Comparison of ENCODE assay signal across 10 mouse cellular contexts in the genomic region with DNA sequence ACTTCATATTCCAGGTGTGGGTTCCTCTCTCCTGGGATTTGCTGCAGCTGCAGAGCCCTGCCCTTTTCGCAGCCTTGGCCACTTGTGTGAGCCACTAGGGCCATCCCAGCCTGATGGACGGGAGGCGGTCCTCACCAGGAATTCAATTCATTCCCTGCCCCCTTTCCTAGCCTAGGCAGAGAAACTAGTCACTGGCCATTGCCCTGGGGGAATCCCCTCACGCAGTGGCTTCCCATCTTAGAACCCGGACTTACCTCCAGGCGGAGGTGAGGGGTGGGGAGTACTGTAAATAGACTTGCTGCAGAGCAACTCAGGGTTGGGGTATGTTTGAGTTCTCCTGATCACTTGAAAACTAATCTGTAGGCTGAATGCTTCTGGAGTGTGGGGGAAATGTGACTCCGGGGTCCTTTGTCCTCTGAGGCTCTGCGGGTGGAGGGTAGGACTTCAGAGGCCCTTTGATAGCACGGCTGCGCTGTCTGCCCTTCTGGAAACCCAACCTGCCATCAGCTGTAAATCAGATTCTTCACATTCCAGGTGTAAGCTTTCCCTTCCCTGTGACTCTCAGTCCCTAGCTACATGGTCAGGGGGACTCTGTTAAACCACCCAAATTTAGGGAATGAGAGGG. TPM values are rescaled to one million over a fixed set of nuclear protein-coding genes. Genes with fewer than 3 reads are reported as not detected.
DNase-seq lines count a peak whose midpoint lies in the region; ATAC-seq and TF ChIP-seq lines count a peak whose summit lies in the region.
"Had no signal": no experiment of that assay in that cellular context is flagged by ENCODE, and none has a peak within 500 bp of the region (broad histone marks: within the 10 kb centered on the region; RNA-seq: fewer than 3 reads in every experiment).

No protein-coding gene starts in this region.

- H3K4me3 ChIP-seq in intestine, embryonic 14.5 days (ENCODE audit: low read depth, low read length): no peak overlapping the region
- H3K4me3 ChIP-seq in intestine, postnatal 0 days (ENCODE audit: low read depth, low read length): no peak overlapping the region
- no peak overlapping the region for H3K4me3 ChIP-seq in hindbrain, embryonic 13.5 days
- no peak overlapping the region for H3K4me3 ChIP-seq in midbrain, embryonic 14.5 days (replicated peaks; ENCODE audit: low read depth, low read length)

- WGBS in intestine, embryonic 14.5 days: 16% methylated on average over 10 of the region's 10 CpGs
- WGBS in intestine, postnatal 0 days: 34% methylated on average over 10 of the region's 10 CpGs
- WGBS in hindbrain, embryonic 13.5 days: 11% methylated on average over 10 of the region's 10 CpGs
- 9% methylated on average over 10 of the region's 10 CpGs for WGBS in midbrain, embryonic 14.5 days

- ATAC-seq in intestine, embryonic 14.5 days (replicated peaks; ENCODE audit: low FRiP score, low TSS enrichment, low read depth): no peak
- no peak for ATAC-seq in intestine, postnatal 0 days
- no peak for ATAC-seq in hindbrain, embryonic 13.5 days (ENCODE audit: low FRiP score)
- ATAC-seq in midbrain, embryonic 14.5 days (ENCODE audit: low FRiP score, low TSS enrichment): no peak
- ATAC-seq: Patski had no signal

- no peaks in the 10 kb centered on the region for H3K9me3 ChIP-seq in intestine, embryonic 14.5 days (ENCODE audit: control insufficient read depth, low read length)
- no peaks in the 10 kb centered on the region for H3K9me3 ChIP-seq in intestine, postnatal 0 days (ENCODE audit: control insufficient read depth)
- no peaks in the 10 kb centered on the region for H3K9me3 ChIP-seq in hindbrain, embryonic 13.5 days
- no peaks in the 10 kb centered on the region for H3K9me3 ChIP-seq in midbrain, embryonic 14.5 days (ENCODE audit: control insufficient read depth, low read length)

- H3K27me3 ChIP-seq in intestine, embryonic 14.5 days (replicated peaks; ENCODE audit: control insufficient read depth, insufficient read depth, low read length): no peaks in the 10 kb centered on the region
- no peaks in the 10 kb centered on the region for H3K27me3 ChIP-seq in intestine, postnatal 0 days (replicated peaks; ENCODE audit: control insufficient read depth, insufficient read depth, low read length)
- no peaks in the 10 kb centered on the region for H3K27me3 ChIP-seq in hindbrain, embryonic 13.5 days
- H3K27me3 ChIP-seq in midbrain, embryonic 14.5 days (ENCODE audit: control insufficient read depth, insufficient read depth, low read length): no peaks in the 10 kb centered on the region
- H3K27me3 ChIP-seq: Patski had no signal

- H3K36me3 ChIP-seq in intestine, embryonic 14.5 days (ENCODE audit: control insufficient read depth, insufficient read depth, low read length): peaks cover 52% of the 10 kb centered on the region
- peaks cover 46% of the 10 kb centered on the region for H3K36me3 ChIP-seq in intestine, postnatal 0 days (ENCODE audit: control insufficient read depth, insufficient read depth)
- peaks cover 50% of the 10 kb centered on the region for H3K36me3 ChIP-seq in hindbrain, embryonic 13.5 days
- H3K36me3 ChIP-seq in midbrain, embryonic 14.5 days (ENCODE audit: control insufficient read depth, insufficient read depth, low read length): peaks cover 40% of the 10 kb centered on the region

- TF ChIP-seq CTCF in intestine, postnatal 0 days (IDR thresholded peaks at IDR 0.05; ENCODE audit: low read depth): no peak

- DNase-seq in intestine, embryonic 14.5 days (ENCODE audit: low spot score): no peak
- peak; percentile 89 for DNase-seq in embryo, embryonic 10 days (ENCODE audit: low spot score)
- DNase-seq in midbrain, embryonic 14.5 days: no peak
- DNase-seq in layer of hippocampus, postnatal 14 days (ENCODE audit: low spot score in 2 of 2): no peak
- no peak for DNase-seq in natural killer cell, adult 2 months (ENCODE audit: low spot score in 2 of 2)
- DNase-seq: kidney, adult 9 months; lung, postnatal 36 days had no signal

- peak overlapping the region; percentile 69; the same call in 1 of the 2 replicates for H3K27ac ChIP-seq in intestine, embryonic 14.5 days (ENCODE audit: low read depth)
- no peak overlapping the region for H3K27ac ChIP-seq in intestine, postnatal 0 days (ENCODE audit: low read depth, low read length)
- H3K27ac ChIP-seq in hindbrain, embryonic 13.5 days: no peak overlapping the region; the same call in 1 of the 2 replicates
- 0 out of 2 replicates have a peak overlapping the region, but pooled peaks have one; percentile 20 for H3K27ac ChIP-seq in midbrain, embryonic 14.5 days (replicated peaks; ENCODE audit: low read depth, low read length)

- H3K4me2 ChIP-seq in intestine, embryonic 14.5 days (ENCODE audit: low read length): no peak overlapping the region
- H3K4me2 ChIP-seq in intestine, postnatal 0 days (replicated peaks; ENCODE audit: low read depth): no peak overlapping the region
- no peak overlapping the region for H3K4me2 ChIP-seq in hindbrain, embryonic 13.5 days
- no peak overlapping the region for H3K4me2 ChIP-seq in midbrain, embryonic 14.5 days (ENCODE audit: low read length)

- H3K4me1 ChIP-seq in intestine, embryonic 14.5 days (replicated peaks; ENCODE audit: control insufficient read depth, insufficient read depth, low read length): peaks cover 16% of the 10 kb centered on the region
- H3K4me1 ChIP-seq in intestine, postnatal 0 days (replicated peaks; ENCODE audit: control insufficient read depth, insufficient read depth, low read length): peaks cover 4% of the 10 kb centered on the region; the same call in 1 of the 2 replicates
- peaks cover 6% of the 10 kb centered on the region for H3K4me1 ChIP-seq in hindbrain, embryonic 13.5 days (replicated peaks)
- peaks cover 6% of the 10 kb centered on the region; the same call in 1 of the 2 replicates for H3K4me1 ChIP-seq in midbrain, embryonic 14.5 days (ENCODE audit: control insufficient read depth, insufficient read depth, low read length)

- no peak overlapping the region for H3K9ac ChIP-seq in intestine, embryonic 14.5 days (ENCODE audit: low read length)
- H3K9ac ChIP-seq in intestine, postnatal 0 days (ENCODE audit: low read depth, low read length): no peak overlapping the region
- H3K9ac ChIP-seq in hindbrain, embryonic 13.5 days: 0 out of 2 replicates have a peak overlapping the region, but pooled peaks have one; percentile 14
- no peak overlapping the region for H3K9ac ChIP-seq in midbrain, embryonic 14.5 days (replicated peaks; ENCODE audit: low read length)

RNA-seq across cellular contexts. Expression of a gene that starts 4.9 kb away (rescaled TPM):
- polyA plus RNA-seq in intestine, embryonic 14.5 days (2014; fragmentation: Nextera tagmentation; extraction: Ambion mirVana): 32.5 and 32.9 TPM in 2 replicates
- 4.0 and 4.5 TPM in 2 replicates for polyA plus RNA-seq in intestine, postnatal 0 days (2015; fragmentation: Nextera tagmentation; extraction: Ambion mirVana)
- polyA plus RNA-seq in hindbrain, embryonic 13.5 days (2015; fragmentation: Nextera tagmentation; extraction: Ambion mirVana): 5.9 and 6.0 TPM in 2 replicates
- polyA plus RNA-seq in midbrain, embryonic 14.5 days (2014; fragmentation: Nextera tagmentation; extraction: Ambion mirVana): 2.5 and 5.6 TPM in 2 replicates
- total RNA-seq in layer of hippocampus, postnatal 14 days (2021): under 1 TPM; 0.81 to 0.97 TPM

RNA-seq across cellular contexts. Expression of a gene that starts 24.9 kb away (rescaled TPM):
- polyA plus RNA-seq in intestine, embryonic 14.5 days (2014; fragmentation: Nextera tagmentation; extraction: Ambion mirVana): 42.4 and 43.6 TPM in 2 replicates
- 22.2 and 22.4 TPM in 2 replicates for polyA plus RNA-seq in intestine, postnatal 0 days (2015; fragmentation: Nextera tagmentation; extraction: Ambion mirVana)
- polyA plus RNA-seq in hindbrain, embryonic 13.5 days (2015; fragmentation: Nextera tagmentation; extraction: Ambion mirVana): 17.1 and 20.3 TPM in 2 replicates
- polyA plus RNA-seq in midbrain, embryonic 14.5 days (2014; fragmentation: Nextera tagmentation; extraction: Ambion mirVana): 8.8 and 11.0 TPM in 2 replicates
- 10 to 100 TPM; 20.2 to 20.3 TPM for total RNA-seq in layer of hippocampus, postnatal 14 days (2021)

RNA-seq across cellular contexts. Expression of a gene that starts 39.3 kb away (rescaled TPM):
- polyA plus RNA-seq in intestine, embryonic 14.5 days (2014; fragmentation: Nextera tagmentation; extraction: Ambion mirVana): 5.1 and 5.3 TPM in 2 replicates
- polyA plus RNA-seq in intestine, postnatal 0 days (2015; fragmentation: Nextera tagmentation; extraction: Ambion mirVana): 3.9 and 5.0 TPM in 2 replicates
- 5.0 TPM in 2 replicates for polyA plus RNA-seq in hindbrain, embryonic 13.5 days (2015; fragmentation: Nextera tagmentation; extraction: Ambion mirVana)
- 5.4 and 6.1 TPM in 2 replicates for polyA plus RNA-seq in midbrain, embryonic 14.5 days (2014; fragmentation: Nextera tagmentation; extraction: Ambion mirVana)
- total RNA-seq in layer of hippocampus, postnatal 14 days (2021): 10 to 100 TPM; 35.8 to 43.8 TPM

Comparison
In these comparisons a context has a peak if more than half of its experiments do, and no peak if none do; other contexts are left out.
1. H3K27ac ChIP-seq: peak in intestine, embryonic 14.5 days (single experiment) and midbrain, embryonic 14.5 days (single experiment); none in intestine, postnatal 0 days (single experiment) and hindbrain, embryonic 13.5 days (single experiment).